Mouse (Mus musculus) cortical plate, adult 2 months (tissue): Measurements from ENCODE around the gene Bhlhe41.
A peak's percentile ranks its signal among the peaks of the same experiment; 100 is the strongest.

ENCODE experiments used
- CTCF ChIP-seq: fragments of 200-500 bp; IDR thresholded peaks from 2 replicates; pipeline ENCODE4 v1.5.1; 2011; ENCODE audit warnings: mild to moderate bottlenecking, control low read depth, low read length; ENCODE audit not compliant: insufficient read depth; ENCODE audit errors: extremely low read depth
- POLR2A ChIP-seq: fragments of 200-500 bp; IDR thresholded peaks from 2 replicates; pipeline ENCODE4 v1.6.1; 2011; ENCODE audit warnings: mild to moderate bottlenecking, low read length, control low read depth; ENCODE audit not compliant: insufficient read depth; ENCODE audit errors: extremely low read depth

GRCm38 (mm10) chr6:145823588-145824234 is 41.6 kb downstream of the Bhlhe41 start:
- peak; percentile 55 for TF ChIP-seq CTCF
- no peak for TF ChIP-seq POLR2A
